Mouse (Mus musculus) bone marrow, adult 2 months (tissue): Measurements from ENCODE around the gene 9430097D07Rik. TPM values are rescaled to one million over a fixed set of nuclear protein-coding genes. Genes with fewer than 3 reads are reported as not detected.

Experiments
- H3K27ac ChIP-seq: fragments of 200-500 bp; 2 replicates; pipeline ENCODE4 v1.5.1; 2012; ENCODE audit warnings: low read depth, mild to moderate bottlenecking, control low read depth, inconsistent platforms, low read length; ENCODE audit not compliant: control insufficient read depth, poor library complexity, insufficient read depth
- H3K4me1 ChIP-seq: fragments of 200-500 bp; 2 replicates; pipeline ENCODE4 v1.6.1; 2011; ENCODE audit warnings: low read length; ENCODE audit not compliant: control insufficient read depth, insufficient read depth
- H3K4me3 ChIP-seq: fragments of 200-500 bp; replicated peaks from 2 replicates; pipeline ENCODE3; 2011; ENCODE audit warnings: mild to moderate bottlenecking, low read depth, low read length, control low read depth; ENCODE audit not compliant: control insufficient read depth
- CTCF ChIP-seq: fragments of 200-500 bp; IDR thresholded peaks from 2 replicates; pipeline ENCODE4 v1.5.1; 2011; ENCODE audit warnings: low read length, control low read depth; ENCODE audit not compliant: control insufficient read depth, insufficient read depth
- POLR2A ChIP-seq: fragments of 200-500 bp; IDR thresholded peaks from 2 replicates; pipeline ENCODE4 v1.6.1; 2011; ENCODE audit warnings: low read depth, mild to moderate bottlenecking, control low read depth, low read length, borderline replicate concordance; ENCODE audit not compliant: control insufficient read depth
- WGBS: fragments of 180-500 bp; shearing (Covaris S2); methylation state at CpG from one replicate; pipeline ENCODE4 v1.1.7; 2018; 5-methylcytosine and 5-hydroxymethylcytosine counted together
- polyA plus RNA-seq: library from polyadenylated mRNA; stranded (reverse); fragments of >200 nt; gene quantifications from 2 replicates; pipeline ENCODE4 v1.2.4, GENCODE M21; 2011; ENCODE audit warnings: low replicate concordance; ENCODE audit not compliant: missing spikeins, insufficient read depth, insufficient read length

9430097D07Rik gene
- polyA plus RNA-seq, 1 experiment: not detected

- TF ChIP-seq POLR2A (no peak), CTCF (no peak)
- Histone ChIP-seq H3K4me1 (peaks cover 5% of the 10 kb centered on the region), H3K4me3 (no peak overlapping the region), H3K27ac (no peak overlapping the region)
- 89% methylated on average over 5 of the region's 5 CpGs for WGBS
Measured at GRCm38 (mm10) chr2:32537941-32538340, 37.5 kb downstream of the 9430097D07Rik start.

DNA sequence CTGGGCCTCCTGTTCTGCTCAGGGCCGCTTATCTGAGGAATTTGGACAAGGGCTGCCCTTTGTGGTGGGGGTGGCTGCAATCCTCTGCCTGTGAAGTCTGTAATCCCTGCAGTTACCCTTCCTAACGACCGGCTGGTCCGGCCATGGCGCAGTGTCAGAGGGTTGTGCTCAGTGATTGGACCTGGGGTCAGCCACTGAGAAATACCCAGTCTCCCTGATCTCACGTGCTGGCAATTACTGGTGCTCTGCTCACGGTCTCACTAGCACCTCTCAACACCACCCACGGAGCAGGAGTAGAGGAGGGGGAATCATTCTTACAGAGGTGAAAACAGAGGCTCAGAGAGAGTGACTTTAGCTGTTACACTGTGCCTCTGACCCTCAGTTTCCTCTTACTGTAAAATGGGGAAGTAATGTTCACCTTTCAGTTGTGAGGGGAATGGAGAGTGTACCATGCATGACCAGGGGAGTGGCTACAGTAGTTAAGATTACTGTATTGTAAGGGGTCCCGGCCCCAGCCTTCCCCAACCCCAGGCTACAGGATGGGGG, 38.1 kb downstream of the 9430097D07Rik start:
- H3K27ac ChIP-seq: peak overlapping the region; percentile 96
- 3% methylated on average over 9 of the region's 9 CpGs for WGBS

DNA sequence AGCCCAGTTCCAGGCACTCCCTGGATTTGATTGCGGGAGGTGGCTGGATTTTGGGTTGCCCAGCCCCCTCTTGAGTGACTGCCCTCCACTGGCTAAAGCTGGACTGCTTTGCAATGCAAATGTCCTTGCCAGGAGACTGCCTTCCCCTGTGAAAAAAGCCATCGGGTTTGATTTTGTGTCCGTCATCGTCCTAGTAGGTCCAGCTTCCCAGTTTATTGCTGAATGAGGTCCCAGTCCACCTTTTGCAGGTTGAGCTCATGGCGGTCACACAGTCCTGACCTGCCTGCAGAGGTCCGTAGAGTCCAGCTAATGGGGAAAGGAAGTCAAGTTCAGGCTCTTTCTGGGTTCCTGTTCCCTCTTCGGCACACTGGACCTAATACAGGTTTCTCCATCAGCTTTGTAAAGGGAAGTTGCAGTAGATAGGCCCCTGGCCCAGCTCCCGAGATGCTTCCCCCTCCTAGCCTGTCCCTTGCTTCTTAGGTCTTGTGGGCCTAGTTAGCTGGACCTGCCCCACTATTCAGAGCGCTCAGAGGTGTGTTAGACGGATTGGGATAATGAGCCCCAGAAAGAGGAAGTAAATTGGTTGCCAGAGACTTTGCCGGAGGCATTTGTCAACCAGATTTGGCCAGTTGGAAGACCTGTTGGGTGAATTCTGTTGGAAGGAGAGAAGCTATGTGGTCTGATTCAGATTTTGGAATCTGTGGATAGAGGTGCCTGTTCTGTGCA, 38.7 kb downstream of the 9430097D07Rik start:
- 1% methylated on average over 11 of the region's 11 CpGs for WGBS
- TF ChIP-seq CTCF: peak; percentile 59
- TF ChIP-seq POLR2A: no peak
- H3K27ac ChIP-seq: peak overlapping the region; percentile 96
- peaks cover 5% of the 10 kb centered on the region for H3K4me1 ChIP-seq
- peak overlapping the region; percentile 69 for H3K4me3 ChIP-seq

More for the DNA sequence above, 38.1 kb downstream of the 9430097D07Rik start:
- Histone ChIP-seq H3K4me3 (peak overlapping the region; percentile 69), H3K4me1 (peaks cover 5% of the 10 kb centered on the region)
- no peak for TF ChIP-seq CTCF
- TF ChIP-seq POLR2A: no peak

GRCm38 (mm10) chr2:32536086-32536633, 39.3 kb downstream of the 9430097D07Rik start:
- 3% methylated on average over 14 of the region's 14 CpGs for WGBS
- peak overlapping the region; percentile 69 for H3K4me3 ChIP-seq
- peaks cover 5% of the 10 kb centered on the region for H3K4me1 ChIP-seq
- H3K27ac ChIP-seq: peak overlapping the region; percentile 96
- TF ChIP-seq CTCF (no peak), POLR2A (no peak)

DNA sequence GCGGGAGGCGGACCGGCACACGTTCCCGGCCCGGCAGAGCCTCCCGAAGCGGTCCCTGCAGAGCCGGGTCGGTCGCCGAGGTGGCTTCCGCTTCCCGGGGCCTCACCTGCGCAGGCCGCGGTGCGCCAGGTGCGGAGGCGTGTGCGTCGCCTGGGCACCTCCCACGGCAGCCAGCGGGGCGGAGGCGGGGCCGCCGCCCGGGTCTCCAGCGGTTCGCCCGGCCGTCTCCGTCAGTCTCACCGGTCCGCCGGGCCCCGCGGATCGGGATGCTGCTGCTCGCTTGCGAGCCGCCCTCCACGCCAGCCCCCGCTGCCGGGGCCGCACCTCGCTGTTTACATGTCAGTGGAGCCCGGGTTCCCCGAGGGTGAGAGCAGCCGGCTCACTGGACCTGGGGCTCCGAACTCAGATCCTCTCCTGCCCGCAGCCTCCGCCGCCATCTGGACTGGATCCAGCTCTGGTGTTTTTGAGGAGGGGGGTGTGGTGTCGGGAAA, 39.9 kb downstream of the 9430097D07Rik start:
- Histone ChIP-seq H3K4me1 (peaks cover 5% of the 10 kb centered on the region), H3K4me3 (peak overlapping the region; percentile 76), H3K27ac (peak overlapping the region; percentile 96)
- under 1% methylated on average over 56 of the region's 56 CpGs for WGBS
- TF ChIP-seq POLR2A: no peak
- TF ChIP-seq CTCF: no peak

- Histone ChIP-seq H3K4me1 (peaks cover 5% of the 10 kb centered on the region), H3K4me3 (peak within 1 kb of the TSS; percentile 76), H3K27ac (peak within 1 kb of the TSS; percentile 96)
- WGBS: under 1% methylated on average over 67 of the region's 67 CpGs
- TF ChIP-seq POLR2A (peak; percentile 64; the same call in 1 of the 2 replicates), CTCF (no peak)
Measured at GRCm38 (mm10) chr2:32534733-32535471, 40.6 kb downstream of the 9430097D07Rik start, which contains the start of gene Fam102a. Gene Fam102a, plus strand, starts transcription at chr2:32535332.

DNA sequence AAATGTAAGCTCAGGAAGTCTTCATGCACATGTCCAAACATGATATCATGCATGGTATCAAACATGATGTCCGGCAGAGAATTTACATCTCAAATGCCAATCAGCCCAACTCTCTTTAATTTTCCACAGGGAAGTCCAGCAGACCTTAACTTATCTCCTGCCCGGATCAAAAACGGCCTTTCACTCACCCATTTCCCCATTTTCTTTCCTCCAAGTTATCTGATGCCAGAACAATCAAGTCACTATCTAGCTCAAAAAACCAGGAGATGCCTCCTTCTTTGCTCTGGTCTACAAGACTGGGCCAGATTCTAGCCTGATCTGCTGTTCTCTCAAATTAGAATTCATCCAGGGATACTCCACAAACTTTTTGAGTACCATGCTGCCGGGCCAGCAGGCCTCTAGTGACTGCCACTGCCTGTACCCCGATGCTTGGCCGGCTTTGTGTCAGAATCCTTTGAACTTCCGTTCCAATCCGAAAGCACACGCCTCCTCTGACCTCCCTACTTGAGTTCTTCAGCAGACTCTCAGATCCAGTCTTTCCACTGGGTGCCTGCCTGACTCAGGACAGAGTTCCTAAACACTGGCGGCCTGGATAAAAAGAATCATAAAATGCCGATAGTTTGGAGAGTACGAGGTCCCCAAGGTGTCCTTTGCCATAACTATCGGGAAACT, 41.3 kb downstream of the 9430097D07Rik start:
- Histone ChIP-seq H3K27ac (peak overlapping the region; percentile 43), H3K4me3 (peak overlapping the region; percentile 71), H3K4me1 (peaks cover 4% of the 10 kb centered on the region; the same call in 1 of the 2 replicates)
- TF ChIP-seq CTCF (no peak), POLR2A (no peak)
- whole genome bisulfite sequencing: 10% methylated on average over 13 of the region's 13 CpGs

DNA sequence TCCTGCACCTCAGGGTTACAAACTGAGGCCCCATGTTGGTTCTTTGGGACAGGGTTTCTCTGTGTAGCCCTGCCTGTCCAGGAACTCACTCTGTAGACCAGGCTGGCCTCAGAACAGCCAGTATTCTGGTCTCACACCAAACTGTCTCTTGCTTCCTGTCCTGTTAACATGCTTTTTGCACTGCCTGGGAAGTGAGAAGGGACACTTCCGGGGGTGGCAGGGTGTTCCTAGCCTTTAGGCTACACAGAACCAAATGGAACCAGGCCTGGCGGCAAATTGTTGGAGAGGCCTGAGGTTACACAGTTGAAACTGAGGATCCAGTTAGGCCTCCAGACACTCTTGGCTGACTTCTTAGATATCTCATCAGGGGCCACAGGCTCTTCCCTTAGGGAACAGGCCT, 42.3 kb downstream of the 9430097D07Rik start:
- Histone ChIP-seq H3K4me1 (peaks cover 1% of the 10 kb centered on the region; the same call in 1 of the 2 replicates), H3K4me3 (no peak overlapping the region), H3K27ac (no peak overlapping the region)
- TF ChIP-seq POLR2A: no peak
- TF ChIP-seq CTCF: no peak
- WGBS: 65% methylated on average over 2 of the region's 2 CpGs
